Mouse (Mus musculus) bone marrow, adult 2 months (tissue): ENCODE measurements around the gene Dock8.

ENCODE experiments used
- CTCF ChIP-seq: fragments of 200-500 bp; IDR thresholded peaks from 2 replicates; pipeline ENCODE4 v1.5.1; 2011; ENCODE audit warnings: low read length, control low read depth; ENCODE audit not compliant: control insufficient read depth, insufficient read depth
- POLR2A ChIP-seq: fragments of 200-500 bp; IDR thresholded peaks from 2 replicates; pipeline ENCODE4 v1.6.1; 2011; ENCODE audit warnings: low read depth, mild to moderate bottlenecking, control low read depth, low read length, borderline replicate concordance; ENCODE audit not compliant: control insufficient read depth

DNA sequence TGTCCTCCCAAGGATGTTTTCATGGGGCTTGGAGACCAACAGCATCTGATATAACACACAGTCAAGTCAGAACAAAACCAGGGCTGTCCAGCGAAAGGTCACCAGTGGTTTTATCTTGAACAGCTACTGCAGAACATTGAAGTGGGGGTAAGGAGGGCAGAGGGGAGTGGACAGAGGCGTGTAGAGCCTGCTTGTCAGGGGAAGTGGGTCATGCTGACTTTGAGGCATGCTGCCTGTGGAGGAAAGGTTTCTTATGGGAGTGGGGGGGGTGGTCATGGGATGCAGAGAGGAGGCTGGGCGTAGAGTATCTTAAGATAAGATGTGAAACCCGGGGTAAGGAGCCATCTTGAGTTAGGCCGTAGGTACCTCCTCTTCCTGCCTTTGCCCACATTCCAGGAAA, 37.5 kb downstream of the Dock8 start:
- TF ChIP-seq CTCF (no peak), POLR2A (no peak)
